Mouse (Mus musculus) right cerebral cortex, adult 18-20 months (tissue): ENCODE measurements around the gene D1Ertd622e.
"Not testable (repeated sequence)": the region's sequence is repeated elsewhere in the genome, so short reads cannot be mapped to it uniquely, and the experiment has no call there.

Experiments
- DNase-seq: peaks from one replicate; pipeline ENCODE4 v3.0.0; 2022; ENCODE audit warnings: mixed read lengths

D1Ertd622e gene

DNA sequence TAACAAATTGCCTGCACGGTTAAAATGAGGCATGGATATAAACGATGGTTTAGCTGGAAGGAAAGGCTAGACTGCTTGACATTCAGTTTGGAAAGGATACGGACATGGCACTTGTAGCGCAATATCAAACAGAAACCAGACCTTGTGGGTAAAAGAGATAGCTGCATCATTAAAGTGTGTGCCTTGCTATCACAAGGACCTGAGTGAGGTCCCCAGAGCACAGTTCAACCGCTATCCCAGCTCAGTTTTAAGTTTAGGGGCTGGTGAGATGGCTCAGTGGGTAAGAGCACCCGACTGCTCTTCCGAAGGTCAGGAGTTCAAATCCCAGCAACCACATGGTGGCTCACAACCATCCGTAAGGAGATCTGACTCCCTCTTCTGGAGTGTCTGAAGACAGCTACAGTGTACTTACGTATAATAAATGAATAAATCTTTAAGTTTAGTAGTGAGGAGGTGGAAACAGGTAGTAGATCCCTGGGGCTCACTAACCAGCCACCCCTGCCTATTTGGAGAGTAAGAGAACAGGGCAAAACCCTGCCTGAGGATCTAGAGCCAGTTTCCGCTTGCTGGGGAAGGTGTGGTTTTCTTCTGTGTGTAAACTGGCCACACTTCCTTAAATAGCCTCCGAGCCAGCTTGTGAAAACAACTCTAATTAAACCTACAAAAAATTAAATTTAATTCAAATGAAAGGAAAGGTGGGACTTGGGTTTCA is 29.2 kb downstream of the D1Ertd622e start:
- DNase-seq, result no peak

DNA sequence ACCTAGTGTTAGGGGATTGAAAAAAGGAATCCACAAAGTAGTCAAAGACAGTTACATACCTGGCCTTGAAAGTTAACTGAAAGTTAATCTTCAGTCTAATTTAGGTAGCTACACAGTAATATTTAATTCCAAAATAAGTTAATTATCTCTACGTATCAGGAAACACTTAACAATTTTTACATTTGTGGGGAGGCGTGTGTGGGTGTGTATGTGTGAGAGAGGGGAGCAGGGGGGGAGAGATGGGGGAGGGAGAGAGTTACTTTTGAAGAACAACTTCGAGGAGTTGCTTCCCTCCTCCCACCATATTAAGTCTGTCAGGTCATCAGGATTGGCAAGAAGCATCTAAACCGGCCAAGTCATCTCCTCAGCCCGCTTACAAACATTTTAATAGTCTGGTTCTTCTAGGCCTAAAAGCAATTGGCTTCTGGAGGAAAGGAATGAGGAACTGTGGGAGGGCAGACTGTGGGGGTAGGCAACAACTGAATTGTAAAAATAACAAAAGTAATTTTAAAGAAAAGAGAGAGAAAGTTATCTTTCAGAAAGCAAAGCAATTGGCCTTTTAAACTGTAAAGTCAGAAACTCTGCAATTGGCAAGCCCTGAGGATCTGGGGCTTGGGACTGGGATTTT is 29.9 kb downstream of the D1Ertd622e start:
- DNase-seq, result no peak

DNA sequence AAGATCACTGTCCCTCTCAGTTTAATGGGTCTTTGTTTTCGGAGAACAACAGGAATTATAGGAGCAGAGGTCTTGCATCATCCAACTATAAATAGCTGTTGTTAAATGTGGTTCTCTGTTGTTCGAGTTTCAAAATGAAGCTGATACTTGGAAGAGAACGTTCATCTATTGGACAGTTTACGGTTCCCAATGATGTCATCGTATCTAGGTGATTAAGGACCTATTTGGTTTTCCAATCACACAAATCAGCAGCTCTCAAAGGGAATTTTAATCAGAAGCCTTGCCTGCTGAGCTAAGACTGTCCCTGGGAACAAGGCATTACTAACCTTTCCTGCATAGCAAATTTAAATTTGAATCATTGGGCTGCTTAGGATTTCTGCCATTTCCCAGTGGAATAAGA is 31.7 kb downstream of the D1Ertd622e start:
- no peak for DNase-seq

DNA sequence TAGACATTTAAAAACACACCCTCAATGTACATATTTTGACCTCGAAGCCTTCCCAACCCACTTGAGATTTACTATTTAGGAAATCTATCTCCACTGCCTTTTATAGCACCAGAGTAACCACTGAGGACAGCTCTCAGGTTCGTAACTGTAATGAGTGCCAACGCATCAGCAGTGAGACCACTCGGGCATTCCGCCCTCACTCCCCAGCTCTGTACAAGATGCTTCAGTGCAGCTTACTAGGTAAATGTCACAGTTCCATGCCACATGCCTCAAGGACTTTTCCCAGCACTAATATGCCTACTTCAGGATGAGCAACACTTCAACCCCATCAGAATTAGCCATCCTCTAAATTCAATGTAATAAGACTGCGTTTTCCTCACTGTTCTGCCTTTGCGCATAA is 33.0 kb downstream of the D1Ertd622e start:
- no peak for DNase-seq

DNA sequence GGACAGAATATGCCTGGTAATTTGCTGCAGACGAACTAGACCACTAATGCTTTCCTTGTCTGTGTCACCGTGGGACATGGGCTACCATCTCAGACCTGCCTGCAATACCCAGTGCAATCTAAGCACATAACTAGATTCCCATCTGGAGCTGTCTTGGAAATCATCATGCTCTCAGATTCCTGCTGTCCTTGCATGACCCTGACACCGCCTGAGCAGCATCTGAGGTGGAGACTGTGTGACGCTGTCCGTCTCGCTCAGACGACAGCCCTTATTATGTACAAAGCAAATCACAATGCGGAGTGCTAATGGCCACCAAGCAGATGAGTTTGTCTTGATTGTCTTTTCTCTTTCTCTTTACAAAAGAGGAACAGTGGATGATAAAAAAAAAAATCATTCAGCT is 33.9 kb downstream of the D1Ertd622e start:
- DNase-seq, result no peak

DNA sequence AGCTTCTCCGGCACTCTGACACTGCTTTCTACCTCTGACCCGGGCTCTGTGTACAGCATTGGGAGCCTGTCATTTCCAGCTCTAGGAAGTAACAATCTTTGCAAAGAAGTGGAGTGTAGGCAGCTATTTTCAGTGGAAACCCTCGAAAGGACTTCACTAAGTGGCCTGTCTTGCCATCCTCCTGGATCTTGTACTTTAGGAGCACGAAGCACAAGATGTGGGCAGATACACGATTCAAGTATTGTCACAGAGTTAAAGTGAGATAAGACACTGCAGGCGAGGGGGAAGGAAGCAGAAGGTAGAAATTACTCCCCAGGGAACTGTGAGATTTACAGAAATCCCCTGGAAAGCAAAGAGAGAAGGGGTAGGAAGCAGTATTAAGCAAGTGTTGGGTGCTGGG is 36.4 kb downstream of the D1Ertd622e start:
- DNase-seq, result no peak

DNA sequence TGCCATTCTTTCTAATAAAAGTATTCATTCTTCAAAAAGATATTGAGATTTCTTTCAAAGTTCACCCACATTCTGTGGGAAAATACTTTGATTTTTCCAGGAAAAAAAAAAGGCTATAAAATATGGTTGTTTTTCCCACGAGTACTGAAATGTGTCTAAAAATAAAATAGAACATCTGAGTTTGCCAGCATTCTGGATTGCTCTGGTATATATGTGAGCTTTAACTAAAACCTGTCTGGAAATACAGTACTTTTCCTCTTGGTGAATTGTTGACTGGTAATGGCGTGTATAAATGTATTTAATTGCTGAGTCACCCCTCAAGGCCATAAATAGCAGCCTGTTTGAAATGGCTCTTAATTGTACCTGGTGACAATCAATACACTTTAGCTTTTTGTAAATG is 37.5 kb downstream of the D1Ertd622e start:
- no peak for DNase-seq

DNA sequence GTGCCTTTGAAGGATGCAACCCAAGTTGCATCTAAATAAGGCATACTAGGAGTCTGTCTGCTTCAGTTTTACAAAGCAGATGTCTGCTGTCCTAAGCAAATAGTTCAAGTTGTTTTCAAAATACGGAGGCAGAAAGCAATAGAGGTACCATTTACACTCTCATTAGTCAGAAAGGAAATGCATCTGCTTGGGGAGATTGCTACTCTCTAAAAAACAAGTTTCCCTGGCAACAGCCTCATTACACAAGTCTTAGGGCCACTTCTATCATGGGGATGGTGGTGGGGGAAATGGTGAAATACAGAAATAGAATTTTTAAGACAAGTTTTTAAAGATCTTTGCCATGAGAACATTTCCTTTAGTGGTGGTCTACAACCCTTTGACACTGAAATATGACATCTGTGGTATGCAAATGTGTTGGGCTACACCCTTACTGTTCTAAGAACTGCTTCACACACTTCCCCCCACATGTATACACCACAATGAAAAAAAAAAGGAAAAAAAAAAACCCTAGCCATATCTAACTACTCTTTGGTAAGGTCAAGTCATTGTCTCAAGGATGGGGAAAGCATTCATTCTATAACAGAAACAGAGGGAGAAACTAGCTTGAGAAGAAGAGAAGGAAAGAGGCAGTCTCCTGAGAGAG is 38.5 kb downstream of the D1Ertd622e start:
- no peak for DNase-seq

DNA sequence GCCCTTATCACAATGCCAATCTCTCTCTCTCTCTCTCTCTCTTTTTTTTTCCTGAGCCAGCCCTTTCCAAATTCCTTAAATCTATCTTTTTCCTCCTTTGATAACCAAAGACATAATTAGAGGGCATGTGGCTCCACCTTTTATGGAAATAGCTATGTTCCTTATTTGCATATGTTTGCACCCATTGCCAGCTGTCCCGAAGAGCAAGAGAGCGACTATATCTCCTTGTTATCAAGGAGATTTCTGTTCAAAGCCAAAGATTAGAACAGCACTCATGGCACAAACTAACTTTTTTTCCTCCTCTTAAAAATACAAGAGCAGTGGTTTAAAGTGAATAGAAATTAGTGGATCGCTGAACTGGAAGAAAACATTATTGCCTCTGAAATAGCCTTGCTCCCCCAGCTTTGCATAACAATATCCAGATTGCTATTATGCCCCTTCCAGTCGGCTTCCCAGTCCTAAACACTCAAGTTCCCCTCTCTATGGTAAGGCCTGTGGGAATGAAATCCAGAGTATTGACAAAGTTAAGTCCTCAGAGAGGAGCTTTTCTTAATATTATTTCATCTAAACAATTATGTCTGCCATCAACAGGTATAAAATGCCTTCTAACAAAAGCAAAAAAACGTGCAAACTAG is 39.2 kb downstream of the D1Ertd622e start:
- no peak for DNase-seq

DNA sequence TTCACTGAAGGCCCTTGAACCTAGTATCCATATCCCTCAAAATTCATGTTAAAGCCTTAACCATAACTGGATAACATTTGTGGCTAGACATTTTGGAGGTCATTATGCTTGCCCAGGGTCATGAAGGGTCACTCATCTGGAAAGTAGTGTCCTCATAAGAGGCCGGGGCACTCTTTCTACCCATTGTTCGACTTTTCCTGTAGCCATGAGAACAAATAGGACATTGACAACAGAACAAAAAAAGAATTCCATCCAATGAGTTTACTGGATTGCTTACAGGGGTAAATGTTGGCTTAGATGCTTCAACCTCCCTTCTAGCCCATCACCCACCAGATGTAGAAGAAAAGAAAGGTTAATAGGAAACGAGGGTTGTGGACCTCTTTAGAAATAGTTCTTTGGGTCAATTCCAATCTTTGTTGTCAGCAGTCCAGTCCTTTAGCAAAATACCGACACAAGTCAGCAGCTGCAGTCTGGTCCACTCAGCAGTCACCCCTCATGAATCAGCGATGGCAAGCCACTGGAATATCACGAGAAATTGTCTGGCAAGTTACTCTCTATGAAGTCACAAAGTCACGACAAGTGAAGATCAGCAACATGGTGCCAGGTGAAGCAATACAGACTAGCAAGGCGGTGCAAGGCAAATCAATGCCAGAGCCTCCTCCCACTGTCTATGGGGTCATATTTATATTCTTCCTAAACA is 42.1 kb downstream of the D1Ertd622e start:
- no peak for DNase-seq

DNA sequence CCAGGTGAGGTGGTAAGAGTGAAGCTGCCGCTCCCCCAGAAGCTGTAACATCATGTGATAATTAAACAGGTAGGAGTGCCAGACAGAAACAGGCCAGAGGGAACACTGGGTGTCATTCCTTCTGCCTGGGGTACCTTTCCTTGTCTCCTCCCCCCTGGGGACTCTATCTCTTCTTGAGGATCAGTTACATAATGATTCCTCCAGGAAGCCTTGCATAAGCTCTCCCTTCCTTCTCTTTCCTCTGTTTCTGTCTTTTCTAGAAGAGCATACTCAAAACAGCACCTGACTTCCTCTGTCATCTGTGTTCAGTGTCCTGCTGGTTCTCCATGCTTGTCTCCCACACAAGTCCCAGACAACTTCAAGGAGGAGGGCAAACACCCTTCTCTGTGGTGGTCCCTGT is 46.3 kb downstream of the D1Ertd622e start:
- DNase-seq, result no peak

DNA sequence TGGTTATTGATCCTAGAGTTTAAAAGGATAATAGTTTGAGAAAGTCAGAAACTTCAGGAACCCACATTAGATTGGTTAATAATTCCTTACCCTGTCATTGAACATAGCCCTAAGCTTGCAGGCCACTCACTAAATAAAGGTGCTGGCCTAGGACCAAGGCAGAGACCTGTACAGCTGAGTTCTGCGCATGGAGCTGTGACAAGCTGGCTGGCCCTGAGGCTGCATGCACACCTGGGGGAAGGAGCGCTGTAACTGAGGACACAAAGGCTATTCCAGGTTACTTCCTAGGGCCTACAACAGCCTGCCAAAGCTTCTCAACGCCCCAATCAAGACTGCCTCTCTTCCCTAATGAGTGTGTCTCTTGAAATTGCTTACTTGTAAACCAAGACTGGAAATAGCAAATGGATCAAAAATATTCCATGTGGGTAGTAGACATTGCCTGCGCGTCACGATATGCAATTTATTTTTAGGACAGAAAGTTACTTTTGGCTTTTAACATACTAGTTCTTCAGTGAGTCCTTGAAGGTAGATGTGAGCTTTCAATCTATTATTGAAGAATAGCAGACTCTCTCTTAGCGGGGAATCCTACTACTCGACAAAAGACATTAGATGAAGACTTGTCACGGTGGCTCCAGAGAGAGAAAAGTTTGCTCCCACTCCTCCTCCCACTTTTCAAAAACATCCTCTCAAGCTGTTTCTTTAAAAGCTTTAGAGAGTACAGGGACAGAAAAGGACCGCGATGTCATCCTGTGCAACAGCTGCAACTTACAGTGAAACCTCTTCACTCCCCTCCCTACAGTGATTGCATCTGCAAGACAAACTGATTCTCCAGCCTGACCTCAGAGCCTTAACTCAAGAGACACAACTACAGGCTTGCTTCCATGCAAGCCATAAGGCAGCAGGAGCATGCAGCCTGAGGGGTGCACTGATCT is 47.1 kb downstream of the D1Ertd622e start:
- no peak for DNase-seq

DNA sequence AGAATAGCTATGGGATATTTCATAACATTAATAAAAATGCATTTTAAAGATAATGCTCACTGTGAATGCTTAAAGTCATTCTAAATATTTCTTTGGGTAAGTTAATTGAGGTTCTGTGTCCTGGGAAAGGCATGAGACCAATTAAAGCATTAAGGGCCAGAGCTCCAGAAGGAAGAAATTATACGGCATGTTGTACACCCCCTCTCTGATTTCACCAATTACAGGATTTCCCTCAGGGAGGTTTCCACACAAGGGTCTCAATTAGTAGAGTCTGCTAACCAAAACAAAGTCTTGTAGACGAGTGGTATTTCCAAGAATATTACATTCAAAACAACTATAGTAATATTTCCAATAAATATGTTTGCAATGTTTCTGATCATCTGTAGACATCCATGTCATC is 50.1 kb downstream of the D1Ertd622e start:
- no peak for DNase-seq

DNA sequence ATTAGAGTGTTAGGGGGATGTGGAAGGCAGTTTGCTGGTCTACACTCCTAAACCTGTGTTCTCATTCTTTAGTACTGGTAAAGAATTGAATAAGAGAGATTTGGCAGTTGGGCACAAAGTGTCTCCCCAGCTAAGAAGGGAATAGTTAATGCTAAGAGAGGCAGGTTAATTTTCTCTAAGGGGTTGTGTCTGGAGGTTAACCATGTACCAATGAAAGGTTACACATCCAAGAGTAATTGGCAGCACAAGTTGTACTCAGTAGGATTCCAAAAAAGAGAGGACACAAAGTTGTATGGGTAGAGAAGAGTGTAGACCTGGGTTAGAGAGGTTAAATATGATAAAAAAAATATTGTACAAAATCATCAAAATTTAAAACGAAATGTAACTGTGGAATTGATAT is 58.5 kb downstream of the D1Ertd622e start:
- DNase-seq, result no peak

DNA sequence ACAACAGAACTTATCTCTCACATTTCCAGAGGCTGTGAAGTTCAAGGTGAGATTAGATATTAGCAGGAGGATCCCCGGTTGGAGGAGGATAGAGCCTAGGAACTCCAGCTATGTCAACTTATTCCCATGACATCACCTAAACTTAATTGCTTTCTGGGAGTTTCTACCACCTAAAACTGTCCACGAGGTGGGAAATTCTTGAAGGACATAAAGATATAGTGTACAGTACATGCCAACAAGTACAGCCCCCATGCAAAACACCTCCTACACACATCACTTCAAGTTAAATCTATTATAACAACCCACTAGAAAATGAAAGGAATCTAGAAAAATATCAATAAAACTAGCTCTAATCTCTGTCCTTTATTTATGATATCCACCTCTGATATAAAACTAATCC is 61.5 kb downstream of the D1Ertd622e start:
- no peak for DNase-seq

DNA sequence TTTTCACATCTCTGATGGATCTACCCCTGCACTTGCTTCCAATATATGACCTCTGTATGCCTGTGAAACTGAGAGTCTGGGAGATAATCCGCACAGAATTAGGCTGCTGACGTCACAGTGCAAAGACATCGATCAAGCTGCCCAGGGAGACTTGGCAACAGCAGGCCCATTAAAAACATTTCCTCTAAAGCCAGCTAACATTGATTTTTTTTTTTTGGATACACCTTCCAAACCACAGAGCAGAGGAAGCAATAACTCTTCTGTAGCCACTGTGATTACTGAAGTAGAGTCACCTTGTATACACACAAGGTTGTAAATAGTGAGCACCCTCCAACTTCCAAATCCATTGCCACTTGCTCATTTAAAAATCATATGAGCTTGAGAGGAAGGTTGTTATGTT is 62.8 kb downstream of the D1Ertd622e start:
- no peak for DNase-seq

DNA sequence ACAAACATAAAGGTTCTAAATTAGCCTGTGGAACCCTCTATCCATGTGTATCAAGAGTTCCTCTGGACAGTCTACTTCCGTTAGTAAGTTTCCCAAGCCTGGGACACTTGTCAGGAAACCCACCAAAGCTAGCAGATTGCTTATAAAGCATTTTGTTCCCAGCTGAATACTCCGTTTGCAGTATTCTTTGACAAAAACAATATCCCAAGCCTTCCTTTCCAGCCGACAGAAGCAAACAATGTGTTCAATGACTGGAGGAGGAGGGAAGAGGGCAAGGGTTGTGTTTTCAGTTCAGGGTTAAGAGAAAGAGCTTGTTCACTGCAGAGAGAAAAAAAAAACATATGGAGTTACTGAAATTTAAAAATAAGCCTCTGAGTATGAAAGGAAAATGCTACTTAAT is 73.3 kb downstream of the D1Ertd622e start:
- no peak for DNase-seq

DNA sequence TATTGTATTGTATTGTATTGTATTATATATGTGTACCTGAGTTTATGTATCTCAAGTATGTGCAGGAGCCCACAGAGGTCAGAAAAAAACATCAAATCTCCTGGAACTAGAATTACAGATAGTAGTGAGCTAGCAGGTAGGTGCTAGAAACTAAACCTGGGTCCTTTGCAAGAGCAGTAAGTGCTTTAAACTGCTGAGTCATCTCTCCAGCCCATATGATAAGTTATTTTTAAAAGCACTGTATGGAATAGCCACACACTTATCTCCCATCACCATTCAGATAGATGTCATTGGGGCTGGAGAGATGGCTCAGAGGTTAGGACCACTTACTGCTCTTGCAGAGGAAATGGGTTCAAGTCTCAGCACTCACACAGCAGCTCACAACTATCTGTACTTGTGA is 76.8 kb downstream of the D1Ertd622e start:
- no peak for DNase-seq

DNA sequence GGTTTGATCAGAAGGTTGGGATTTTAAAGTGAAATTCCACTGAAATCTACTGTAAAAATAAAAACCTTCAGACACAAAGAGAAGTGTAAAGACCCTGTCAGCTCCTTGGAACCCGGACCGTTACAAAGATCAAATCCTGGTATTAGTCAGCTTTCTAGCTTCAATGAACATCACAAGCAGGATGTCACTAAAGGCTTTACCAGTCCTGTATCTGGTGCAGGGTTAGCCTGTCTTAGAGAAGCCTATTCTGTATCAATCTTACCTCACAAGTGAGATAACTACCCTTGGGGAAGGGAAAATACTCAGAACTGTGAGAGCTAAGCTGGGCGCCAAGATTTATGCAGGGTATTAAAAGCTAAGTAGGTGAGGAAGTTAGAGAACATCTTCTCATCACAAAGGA is 77.7 kb downstream of the D1Ertd622e start:
- DNase-seq, result no peak

DNA sequence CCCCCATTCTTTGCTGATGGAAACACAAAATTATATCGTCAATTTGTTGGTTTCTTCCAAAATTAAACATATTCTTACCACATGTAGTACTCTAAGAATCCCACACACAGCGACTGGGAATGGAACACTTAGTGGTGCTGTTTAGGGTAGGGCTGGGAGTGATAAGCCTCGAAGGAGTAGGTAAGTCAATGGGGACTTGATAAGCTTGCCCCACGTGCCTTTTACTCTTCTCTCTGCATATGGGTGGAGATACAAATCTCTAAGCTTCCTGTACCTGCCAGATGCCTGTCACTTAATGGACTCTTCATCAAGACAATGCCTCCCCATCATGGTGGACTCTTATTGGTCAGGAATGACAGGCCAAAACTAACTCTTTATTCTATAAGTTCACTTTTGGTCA is 78.8 kb downstream of the D1Ertd622e start:
- DNase-seq, result no peak

DNA sequence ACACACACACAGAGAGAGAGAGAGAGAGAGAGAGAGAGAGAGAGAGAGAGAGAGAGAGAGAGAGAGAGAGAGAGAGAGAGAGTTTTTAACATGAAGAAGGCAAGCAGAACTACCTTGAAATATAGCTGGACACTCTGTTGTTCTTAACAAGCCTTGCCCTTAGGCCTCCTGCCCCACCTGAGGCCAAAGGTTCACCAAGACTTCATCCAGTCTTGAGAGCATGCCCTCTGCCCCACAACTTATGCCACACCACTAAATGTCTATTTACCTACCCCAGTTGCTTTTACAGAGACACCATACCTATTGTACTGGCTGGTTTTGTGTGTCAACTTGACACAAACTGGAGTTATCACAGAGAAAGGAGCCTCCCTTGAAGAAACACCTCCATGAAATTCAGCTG is 81.2 kb downstream of the D1Ertd622e start:
- DNase-seq, result not testable (repeated sequence)

DNA sequence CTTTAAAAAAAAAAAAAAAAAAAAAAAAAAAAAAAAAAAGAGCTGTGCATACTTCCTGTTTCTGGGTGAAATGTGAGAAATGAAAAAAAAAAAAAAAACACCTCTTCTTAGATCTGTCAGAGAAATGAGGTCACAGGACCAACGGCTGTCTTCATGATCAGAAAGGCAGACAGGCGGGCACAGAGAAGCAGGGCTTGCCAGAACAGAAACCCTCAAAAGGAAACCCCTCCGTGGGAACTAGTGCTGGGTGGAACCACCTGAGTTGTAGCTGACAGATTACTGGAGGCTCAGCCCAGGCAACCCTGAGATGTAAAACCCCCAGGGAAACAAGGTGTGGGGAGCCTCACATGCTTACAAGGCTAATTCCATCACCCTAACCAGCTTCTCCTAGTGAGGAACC is 81.6 kb downstream of the D1Ertd622e start:
- no peak for DNase-seq
